Mouse (Mus musculus): ENCODE results near the gene Bcl2l13. TPM values are rescaled to one million over a fixed set of nuclear protein-coding genes. Genes with fewer than 3 reads are reported as not detected.
A peak's percentile ranks its signal among the peaks of the same experiment; 100 is the strongest.

The Bcl2l13 gene
- total and polyA plus RNA-seq, 2 experiments from 2014 or later: 30.9 to 32.4 TPM

DNA sequence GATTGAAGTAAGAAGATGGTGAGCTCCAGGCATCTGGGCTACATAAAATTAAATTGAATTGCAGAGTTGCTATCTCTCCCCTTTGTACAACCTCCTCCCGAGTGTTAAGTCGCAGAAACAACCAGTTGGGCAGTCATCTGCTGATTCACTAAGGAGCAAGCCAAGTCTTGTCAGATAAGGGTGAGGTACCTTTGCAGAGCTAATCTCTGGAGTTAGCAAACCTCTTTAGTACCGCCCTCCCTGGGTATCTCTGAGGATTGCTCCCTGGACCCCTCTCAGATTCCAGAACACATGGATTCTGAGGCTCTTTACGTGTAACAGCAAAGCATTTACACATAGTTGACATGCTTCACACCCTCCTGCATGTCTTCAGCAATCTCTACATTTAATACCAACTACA is 3.9 kb upstream of the Bcl2l13 start:
- no peaks in the 10 kb centered on the region for H3K36me3 ChIP-seq (replicated peaks; ENCODE audit: control insufficient read depth, insufficient read depth, low read length)
- WGBS: 51% methylated on average over 4 of the region's 4 CpGs
- TF ChIP-seq EP300 (IDR thresholded peaks at IDR 0.05; ENCODE audit: low read depth): no peak
- no peak for TF ChIP-seq CTCF (IDR thresholded peaks at IDR 0.05; ENCODE audit: low read depth)
- DNase-seq (ENCODE audit: low spot score) (no peak), ATAC-seq (ENCODE audit: insufficient read depth, low read depth) (no peak)
- no peaks in the 10 kb centered on the region for H3K4me1 ChIP-seq (ENCODE audit: control insufficient read depth, insufficient read depth)
- no peak overlapping the region for H3K4me3 ChIP-seq (ENCODE audit: low read depth, low read length)
- H3K4me2 ChIP-seq (ENCODE audit: low read depth, low read length): no peak overlapping the region
- H3K9ac ChIP-seq (replicated peaks; ENCODE audit: low read depth, low read length): no peak overlapping the region
- H3K27ac ChIP-seq (ENCODE audit: low read depth): no peak overlapping the region
- H3K27me3 ChIP-seq (ENCODE audit: control insufficient read depth, insufficient read depth, low read length): no peaks in the 10 kb centered on the region
- no peaks in the 10 kb centered on the region for H3K9me3 ChIP-seq (replicated peaks; ENCODE audit: control insufficient read depth, low read length)

DNA sequence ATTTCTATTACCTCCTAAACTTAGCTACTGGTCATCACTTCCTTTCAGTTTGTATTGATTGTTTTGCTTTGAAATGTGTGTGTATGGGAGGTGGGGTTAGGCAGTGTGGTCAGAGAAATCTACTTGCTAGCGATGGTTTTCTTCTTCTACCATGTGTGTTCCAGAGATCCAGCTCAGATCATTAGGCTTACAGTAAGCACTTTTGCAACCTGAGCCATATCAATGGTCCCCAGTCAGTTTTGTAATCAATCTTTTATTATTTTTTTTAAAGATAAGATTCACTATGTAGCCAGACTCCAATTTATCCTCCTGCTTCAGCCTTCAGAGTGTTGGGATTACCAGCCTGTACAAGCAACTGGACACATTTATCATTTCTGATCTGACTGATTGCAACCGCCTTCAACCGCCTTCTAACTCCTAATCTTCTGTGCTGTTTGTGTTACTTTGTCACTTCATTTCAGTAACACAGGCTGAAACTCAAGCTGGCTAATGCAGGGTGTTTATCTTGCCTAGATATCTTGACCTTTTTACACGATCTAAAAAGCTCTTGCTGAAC is 1.2 kb upstream of the Bcl2l13 start:
- no peak for ATAC-seq (ENCODE audit: insufficient read depth, low read depth)
- H3K27ac ChIP-seq (ENCODE audit: low read depth): no peak overlapping the region
- no peaks in the 10 kb centered on the region for H3K4me1 ChIP-seq (ENCODE audit: control insufficient read depth, insufficient read depth)
- H3K27me3 ChIP-seq (ENCODE audit: control insufficient read depth, insufficient read depth, low read length): no peaks in the 10 kb centered on the region
- H3K4me3 ChIP-seq (ENCODE audit: low read depth, low read length): no peak overlapping the region
- H3K36me3 ChIP-seq (replicated peaks; ENCODE audit: control insufficient read depth, insufficient read depth, low read length): no peaks in the 10 kb centered on the region
- peaks cover 3% of the 10 kb centered on the region; the same call in 1 of the 2 replicates for H3K9me3 ChIP-seq (replicated peaks; ENCODE audit: control insufficient read depth, low read length)
- H3K4me2 ChIP-seq (ENCODE audit: low read depth, low read length): no peak overlapping the region
- 80% methylated on average over 4 of the region's 4 CpGs for WGBS
- H3K9ac ChIP-seq (replicated peaks; ENCODE audit: low read depth, low read length): no peak overlapping the region
- TF ChIP-seq CTCF (IDR thresholded peaks at IDR 0.05; ENCODE audit: low read depth): no peak
- no peak for TF ChIP-seq EP300 (IDR thresholded peaks at IDR 0.05; ENCODE audit: low read depth)
- no peak for DNase-seq (ENCODE audit: low spot score)

DNA sequence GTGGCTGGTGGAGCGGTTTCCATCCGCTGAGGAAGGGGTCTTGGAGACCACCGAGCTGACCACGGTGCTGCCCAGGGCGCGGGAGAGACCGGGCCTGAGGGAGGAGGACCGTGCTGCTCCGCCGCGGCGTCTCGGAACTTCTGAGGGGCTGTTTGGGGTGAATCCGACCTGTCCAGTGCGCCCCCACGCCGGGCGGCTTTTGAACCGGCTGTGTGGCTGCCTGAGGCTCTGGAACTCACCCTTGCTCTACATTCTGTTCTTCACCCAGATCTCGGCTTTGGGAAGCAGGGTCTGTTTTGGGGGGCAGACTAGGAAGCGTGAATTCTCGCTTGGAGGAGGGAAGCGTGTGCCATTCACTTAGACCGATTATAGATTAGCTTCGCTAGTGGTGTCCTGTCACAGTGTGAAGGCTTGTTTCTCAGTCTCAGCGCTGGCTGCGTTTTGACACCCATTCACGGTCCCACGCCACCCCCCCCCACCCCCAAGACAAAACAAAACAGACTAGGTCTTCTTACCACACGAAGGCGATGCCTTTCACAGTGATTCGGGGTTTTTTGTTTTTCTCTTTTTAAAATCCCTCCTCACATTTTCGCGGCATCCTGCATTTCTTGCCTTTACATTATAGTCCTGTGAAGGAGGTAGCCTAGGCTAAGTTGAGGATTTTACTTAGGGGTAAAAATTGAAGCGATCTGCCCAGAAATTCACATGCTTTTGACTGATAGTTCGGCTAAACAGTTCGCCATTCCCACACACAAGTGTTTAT is 558 bp downstream of the Bcl2l13 start:
- Histone ChIP-seq H3K4me2 (ENCODE audit: low read depth, low read length) (peak overlapping the region; percentile 78), H3K9ac (replicated peaks; ENCODE audit: low read depth, low read length) (peak overlapping the region; percentile 97), H3K36me3 (replicated peaks; ENCODE audit: control insufficient read depth, insufficient read depth, low read length) (no peaks in the 10 kb centered on the region), H3K27me3 (ENCODE audit: control insufficient read depth, insufficient read depth, low read length) (no peaks in the 10 kb centered on the region), H3K4me3 (ENCODE audit: low read depth, low read length) (peak overlapping the region; percentile 89), H3K4me1 (ENCODE audit: control insufficient read depth, insufficient read depth) (no peaks in the 10 kb centered on the region; the same call in 1 of the 2 replicates), H3K9me3 (replicated peaks; ENCODE audit: control insufficient read depth, low read length) (peaks cover 3% of the 10 kb centered on the region; the same call in 1 of the 2 replicates), H3K27ac (ENCODE audit: low read depth) (peak overlapping the region; percentile 97)
- ATAC-seq (ENCODE audit: insufficient read depth, low read depth) (peak; percentile 65), DNase-seq (ENCODE audit: low spot score) (peak; percentile 16)
- no peak for TF ChIP-seq CTCF (IDR thresholded peaks at IDR 0.05; ENCODE audit: low read depth)
- TF ChIP-seq EP300 (IDR thresholded peaks at IDR 0.05; ENCODE audit: low read depth): peak; percentile 4; the same call in 1 of the 2 replicates
- WGBS: 2% methylated on average over 37 of the region's 37 CpGs

DNA sequence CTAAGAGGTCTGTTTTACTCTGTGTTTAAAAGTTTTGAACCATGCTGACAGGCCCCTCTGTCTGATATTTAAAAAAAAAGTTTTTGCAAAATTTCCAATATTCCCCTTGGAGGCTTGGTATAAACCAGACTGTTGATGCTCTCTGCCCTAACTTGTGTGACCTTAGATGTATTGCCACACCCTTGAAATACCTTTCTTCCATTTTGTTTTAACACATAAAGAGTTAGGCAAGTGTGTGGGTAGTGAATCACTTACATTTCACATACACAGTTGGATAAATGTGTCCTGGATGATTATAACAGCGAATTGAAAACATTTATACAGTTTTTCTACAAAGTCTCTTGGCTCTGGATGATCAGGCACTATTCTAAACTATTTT is 1.1 kb downstream of the Bcl2l13 start:
- TF ChIP-seq CTCF (IDR thresholded peaks at IDR 0.05; ENCODE audit: low read depth): no peak
- TF ChIP-seq EP300 (IDR thresholded peaks at IDR 0.05; ENCODE audit: low read depth): no peak
- H3K4me2 ChIP-seq (ENCODE audit: low read depth, low read length): peak overlapping the region; percentile 78
- H3K4me1 ChIP-seq (ENCODE audit: control insufficient read depth, insufficient read depth): peaks cover 3% of the 10 kb centered on the region
- H3K4me3 ChIP-seq (ENCODE audit: low read depth, low read length): peak overlapping the region; percentile 89
- peak; percentile 52 for DNase-seq (ENCODE audit: low spot score)
- ATAC-seq (ENCODE audit: insufficient read depth, low read depth): no peak
- WGBS: 62% methylated on average over 1 of the region's 1 CpGs
- peak overlapping the region; percentile 97; the same call in 1 of the 2 replicates for H3K9ac ChIP-seq (replicated peaks; ENCODE audit: low read depth, low read length)
- no peaks in the 10 kb centered on the region for H3K27me3 ChIP-seq (ENCODE audit: control insufficient read depth, insufficient read depth, low read length)
- peak overlapping the region; percentile 97; the same call in 1 of the 2 replicates for H3K27ac ChIP-seq (ENCODE audit: low read depth)
- peaks cover 3% of the 10 kb centered on the region; the same call in 1 of the 2 replicates for H3K9me3 ChIP-seq (replicated peaks; ENCODE audit: control insufficient read depth, low read length)
- no peaks in the 10 kb centered on the region for H3K36me3 ChIP-seq (replicated peaks; ENCODE audit: control insufficient read depth, insufficient read depth, low read length)

DNA sequence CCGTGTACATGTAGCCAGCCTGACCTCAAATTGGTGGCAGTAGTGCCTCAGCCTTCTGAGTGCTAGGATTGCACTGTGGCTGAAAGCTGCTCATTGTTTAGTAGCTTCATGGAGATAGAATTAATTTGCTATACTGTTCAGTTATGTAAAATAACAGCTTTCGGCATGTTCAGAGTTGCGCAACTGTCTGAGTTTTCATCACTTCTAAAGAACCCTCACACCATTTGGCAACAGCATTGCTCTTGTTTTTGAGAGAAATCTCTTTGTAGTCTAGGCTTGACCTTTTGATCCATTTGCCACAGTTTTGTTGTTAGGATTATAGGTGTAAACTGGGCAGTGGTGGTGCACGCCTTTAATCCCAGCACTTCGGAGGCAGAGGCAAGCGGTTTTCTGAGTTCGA is 4.2 kb downstream of the Bcl2l13 start:
- TF ChIP-seq CTCF (IDR thresholded peaks at IDR 0.05; ENCODE audit: low read depth): no peak
- no peak for TF ChIP-seq EP300 (IDR thresholded peaks at IDR 0.05; ENCODE audit: low read depth)
- H3K27ac ChIP-seq (ENCODE audit: low read depth): no peak overlapping the region
- no peak overlapping the region for H3K4me3 ChIP-seq (ENCODE audit: low read depth, low read length)
- H3K9ac ChIP-seq (replicated peaks; ENCODE audit: low read depth, low read length): no peak overlapping the region
- H3K4me2 ChIP-seq (ENCODE audit: low read depth, low read length): no peak overlapping the region
- no peaks in the 10 kb centered on the region for H3K36me3 ChIP-seq (replicated peaks; ENCODE audit: control insufficient read depth, insufficient read depth, low read length)
- DNase-seq (ENCODE audit: low spot score) (no peak), ATAC-seq (ENCODE audit: insufficient read depth, low read depth) (no peak)
- peaks cover 3% of the 10 kb centered on the region; the same call in 1 of the 2 replicates for H3K9me3 ChIP-seq (replicated peaks; ENCODE audit: control insufficient read depth, low read length)
- H3K4me1 ChIP-seq (ENCODE audit: control insufficient read depth, insufficient read depth): peaks cover 14% of the 10 kb centered on the region
- H3K27me3 ChIP-seq (ENCODE audit: control insufficient read depth, insufficient read depth, low read length): no peaks in the 10 kb centered on the region
- WGBS: 93% methylated on average over 7 of the region's 7 CpGs
